Mouse (Mus musculus) intestine, embryonic 16.5 days (tissue): ENCODE measurements around the gene Lonrf3. TPM values are rescaled to one million over a fixed set of nuclear protein-coding genes. Genes with fewer than 3 reads are reported as not detected.

Experiments used
- ATAC-seq: fragments of 200-750 bp; cut with Nextera tagmentation; 2 replicates; pipeline ENCODE4 v1.8.0; 2017; ENCODE audit warnings: moderate TSS enrichment, moderate library complexity
- H3K27ac ChIP-seq: fragments of 300-500 bp; sonication (generic); 2 replicates; pipeline ENCODE4 v1.5.1; 2014; ENCODE audit warnings: mild to moderate bottlenecking, low read length
- H3K27me3 ChIP-seq: fragments of 300-500 bp; sonication (generic); replicated peaks from 2 replicates; pipeline ENCODE4 v1.6.1; 2014; ENCODE audit warnings: low read length, control low read depth, mixed read lengths; ENCODE audit not compliant: control insufficient read depth, insufficient read depth
- H3K36me3 ChIP-seq: fragments of 300-500 bp; sonication (generic); 2 replicates; pipeline ENCODE4 v1.6.1; 2014; ENCODE audit warnings: low read length, control low read depth; ENCODE audit not compliant: control insufficient read depth, insufficient read depth
- H3K4me1 ChIP-seq: fragments of 300-500 bp; sonication (generic); 2 replicates; pipeline ENCODE4 v1.6.1; 2014; ENCODE audit warnings: low read length, control low read depth, mixed read lengths; ENCODE audit not compliant: control insufficient read depth, insufficient read depth
- H3K4me2 ChIP-seq: fragments of 300-500 bp; sonication (generic); 2 replicates; pipeline ENCODE4 v1.6.1; 2014; ENCODE audit warnings: low read depth, low read length, control low read depth
- H3K4me3 ChIP-seq: fragments of 300-500 bp; sonication (generic); 2 replicates; pipeline ENCODE4 v1.5.1; 2014; ENCODE audit warnings: mild to moderate bottlenecking, low read length
- H3K9ac ChIP-seq: fragments of 300-500 bp; sonication (generic); 2 replicates; pipeline ENCODE4 v1.6.1; 2014; ENCODE audit warnings: low read depth, low read length
- H3K9me3 ChIP-seq: fragments of 300-500 bp; sonication (generic); 2 replicates; pipeline ENCODE4 v1.6.1; 2016; ENCODE audit warnings: low read length, control low read depth; ENCODE audit not compliant: control insufficient read depth
- WGBS: fragments of 180-500 bp; shearing (Covaris S2); extraction: QIAGEN DNeasy Blood & Tissue Kit; methylation state at CpG from one replicate; pipeline ENCODE4 v1.1.7; 2014; 5-methylcytosine and 5-hydroxymethylcytosine counted together
- polyA plus RNA-seq: library from polyadenylated mRNA; unstranded; fragments of >200 nt; fragmentation: Nextera tagmentation; extraction: Ambion mirVana; gene quantifications from 2 replicates; pipeline ENCODE4 v1.2.1, GENCODE M21; 2015

Gene Lonrf3
- polyA plus RNA-seq: 0.49 and 0.66 TPM in 2 replicates

DNA sequence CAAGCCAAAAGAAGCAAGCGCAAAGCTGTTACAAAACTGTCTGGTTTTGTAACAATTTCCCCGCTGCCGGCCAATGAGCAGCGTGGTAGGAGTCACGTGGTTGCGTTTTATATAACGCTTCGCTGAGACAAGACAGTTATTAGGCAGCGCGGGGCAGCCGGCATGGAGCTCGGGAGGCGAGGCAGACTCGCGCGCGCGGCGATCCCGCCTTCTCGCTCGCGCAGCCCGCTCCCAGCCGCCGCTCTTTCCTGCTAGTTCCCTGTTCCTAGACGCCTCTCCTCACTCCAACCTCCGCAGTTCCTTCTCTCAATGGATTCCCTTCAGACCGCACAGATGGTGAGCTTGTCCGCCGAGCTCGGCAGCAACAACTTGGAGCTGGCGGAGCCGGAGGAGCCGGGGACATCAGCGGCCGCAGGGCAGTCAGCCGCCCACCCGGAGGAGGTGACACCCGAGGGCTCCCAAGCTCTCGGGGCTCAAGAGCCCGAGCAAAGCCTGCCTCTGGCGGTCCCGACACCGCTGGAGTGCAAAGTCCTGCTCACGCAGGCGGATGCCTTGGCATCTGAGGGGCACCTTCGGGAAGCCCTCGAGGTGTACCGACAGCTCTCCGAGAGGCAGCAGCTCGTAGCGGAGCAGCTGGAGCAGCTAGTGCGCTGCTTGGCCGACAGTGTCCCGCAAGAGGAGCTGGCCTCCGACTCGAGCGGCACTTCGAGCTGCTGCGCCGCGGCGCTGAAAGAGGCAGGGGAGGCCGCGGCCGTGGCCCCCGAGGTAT, at the start of gene Lonrf3:
Gene Lonrf3 (plus strand): TSS at position 83 of the 769 bp plus-strand sequence.
- no peaks in the 10 kb centered on the region for H3K4me1 ChIP-seq
- peak; percentile 74 for ATAC-seq
- H3K27ac ChIP-seq: no peak within 1 kb of the TSS
- no peaks in the 10 kb centered on the region for H3K36me3 ChIP-seq
- peak within 1 kb of the TSS; percentile 51 for H3K4me3 ChIP-seq
- H3K9me3 ChIP-seq: no peaks in the 10 kb centered on the region
- peaks cover 5% of the 10 kb centered on the region for H3K27me3 ChIP-seq
- peak within 1 kb of the TSS; percentile 60 for H3K9ac ChIP-seq
- WGBS: 20% methylated on average over 60 of the region's 68 CpGs
- peak within 1 kb of the TSS; percentile 81 for H3K4me2 ChIP-seq

GRCm38 (mm10) chrX:36278750-36279149, 49.4 kb upstream of the Lonrf3 start:
- 50% methylated on average over 1 of the region's 1 CpGs for WGBS
- no peak overlapping the region for H3K9ac ChIP-seq
- H3K9me3 ChIP-seq: no peaks in the 10 kb centered on the region
- H3K4me3 ChIP-seq: no peak overlapping the region
- H3K27ac ChIP-seq: no peak overlapping the region
- H3K4me1 ChIP-seq: no peaks in the 10 kb centered on the region
- ATAC-seq: no peak
- no peaks in the 10 kb centered on the region for H3K36me3 ChIP-seq
- no peaks in the 10 kb centered on the region for H3K27me3 ChIP-seq
- no peak overlapping the region for H3K4me2 ChIP-seq

DNA sequence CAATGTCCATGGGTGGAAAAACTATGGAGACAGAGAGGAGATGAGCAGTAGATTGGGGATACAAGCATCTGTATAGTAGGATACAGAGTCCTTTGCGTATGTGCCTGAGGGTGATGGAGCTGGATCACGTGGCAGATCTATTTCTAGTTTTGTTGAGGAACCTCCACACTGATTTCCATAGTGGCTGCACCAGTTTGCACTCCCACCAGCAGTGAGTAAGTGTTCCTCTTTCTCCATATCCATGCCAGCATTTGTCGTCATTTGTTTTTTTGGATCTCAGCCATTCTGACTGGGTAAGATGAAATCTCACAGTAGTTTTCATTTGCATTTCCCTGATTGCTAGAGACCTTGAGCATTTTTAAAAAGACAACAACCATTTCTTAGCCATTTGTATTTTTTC, 16.7 kb upstream of the Lonrf3 start:
- no peaks in the 10 kb centered on the region for H3K9me3 ChIP-seq
- no peaks in the 10 kb centered on the region for H3K4me1 ChIP-seq
- WGBS: 77% methylated on average over 3 of the region's 3 CpGs
- no peak overlapping the region for H3K27ac ChIP-seq
- no peaks in the 10 kb centered on the region for H3K36me3 ChIP-seq
- ATAC-seq: no peak
- H3K27me3 ChIP-seq: no peaks in the 10 kb centered on the region
- no peak overlapping the region for H3K4me2 ChIP-seq
- no peak overlapping the region for H3K9ac ChIP-seq
- no peak overlapping the region for H3K4me3 ChIP-seq

GRCm38 (mm10) chrX:36327491-36328255, 480 bp upstream of the Lonrf3 start:
- peaks cover 5% of the 10 kb centered on the region for H3K27me3 ChIP-seq
- no peaks in the 10 kb centered on the region for H3K4me1 ChIP-seq
- peak overlapping the region; percentile 81 for H3K4me2 ChIP-seq
- WGBS: 14% methylated on average over 20 of the region's 20 CpGs
- peak overlapping the region; percentile 51 for H3K4me3 ChIP-seq
- no peaks in the 10 kb centered on the region for H3K36me3 ChIP-seq
- no peak overlapping the region; the same call in 1 of the 2 replicates for H3K9ac ChIP-seq
- no peaks in the 10 kb centered on the region for H3K9me3 ChIP-seq
- peak; percentile 8; the same call in 1 of the 2 replicates for ATAC-seq
- H3K27ac ChIP-seq: no peak overlapping the region

GRCm38 (mm10) chrX:36329040-36329649, 992 bp downstream of the Lonrf3 start:
- Histone ChIP-seq H3K4me3 (peak overlapping the region; percentile 51), H3K4me1 (no peaks in the 10 kb centered on the region), H3K9me3 (no peaks in the 10 kb centered on the region), H3K4me2 (peak overlapping the region; percentile 81), H3K27me3 (peaks cover 5% of the 10 kb centered on the region), H3K9ac (peak overlapping the region; percentile 60), H3K27ac (no peak overlapping the region), H3K36me3 (no peaks in the 10 kb centered on the region)
- 11% methylated on average over 51 of the region's 66 CpGs for WGBS
- peak; percentile 55 for ATAC-seq

DNA sequence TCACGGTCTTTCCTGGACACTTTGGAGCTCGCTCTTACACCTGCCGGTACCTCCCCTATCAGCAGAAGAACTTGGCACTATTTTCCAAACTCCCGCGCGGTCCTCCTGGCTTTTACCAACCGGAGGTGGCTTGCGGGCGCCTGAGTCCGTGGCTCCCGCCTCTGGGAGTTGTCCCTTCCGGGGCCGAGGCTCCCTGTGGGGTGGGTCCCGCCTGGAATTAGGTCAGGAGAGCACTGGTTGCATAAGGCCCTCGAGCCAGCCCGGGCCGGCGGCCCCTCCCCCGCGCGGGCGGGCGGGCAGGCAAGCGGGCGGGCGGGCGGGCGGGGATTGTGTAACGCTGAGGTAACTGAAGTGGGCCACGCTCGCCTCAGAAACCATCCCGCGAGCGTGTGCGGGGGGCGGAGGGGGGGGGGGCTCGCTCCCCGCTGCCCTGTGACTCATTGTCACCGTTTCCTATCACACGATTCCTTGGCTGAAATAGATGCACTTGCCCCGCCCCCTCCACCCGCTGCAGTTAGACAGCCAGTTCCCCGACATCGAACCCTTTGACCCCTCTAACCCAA, 1.8 kb downstream of the Lonrf3 start:
- peak overlapping the region; percentile 60 for H3K9ac ChIP-seq
- H3K27ac ChIP-seq: no peak overlapping the region
- H3K27me3 ChIP-seq: peaks cover 5% of the 10 kb centered on the region
- WGBS: 18% methylated on average over 31 of the region's 44 CpGs
- ATAC-seq: peak; percentile 75
- peak overlapping the region; percentile 81 for H3K4me2 ChIP-seq
- H3K36me3 ChIP-seq: no peaks in the 10 kb centered on the region
- H3K9me3 ChIP-seq: no peaks in the 10 kb centered on the region
- no peaks in the 10 kb centered on the region for H3K4me1 ChIP-seq
- H3K4me3 ChIP-seq: peak overlapping the region; percentile 51

DNA sequence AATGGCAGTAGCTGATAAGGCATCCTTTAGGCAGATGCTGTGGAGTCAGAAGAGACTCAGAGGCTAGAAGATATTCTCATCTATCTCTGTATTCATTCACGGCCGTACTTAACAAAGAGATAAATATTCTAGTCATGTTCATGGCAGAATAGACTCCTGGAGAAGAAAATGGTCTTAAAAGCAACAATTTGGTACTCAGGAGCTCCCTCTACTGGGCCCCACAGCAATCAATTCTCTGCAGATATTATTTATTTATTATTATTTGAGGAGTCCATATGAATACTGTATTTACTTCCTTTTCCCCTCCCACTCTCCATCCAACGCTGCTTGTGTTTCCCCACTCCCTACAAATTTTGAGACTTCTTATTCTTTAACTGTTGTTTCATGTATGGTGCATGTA, 24.3 kb downstream of the Lonrf3 start:
- 56% methylated on average over 3 of the region's 3 CpGs for WGBS
- H3K4me3 ChIP-seq: no peak overlapping the region
- H3K9ac ChIP-seq: no peak overlapping the region
- no peaks in the 10 kb centered on the region for H3K36me3 ChIP-seq
- H3K4me1 ChIP-seq: no peaks in the 10 kb centered on the region
- no peak overlapping the region for H3K27ac ChIP-seq
- no peaks in the 10 kb centered on the region for H3K27me3 ChIP-seq
- no peak overlapping the region for H3K4me2 ChIP-seq
- no peak for ATAC-seq
- H3K9me3 ChIP-seq: no peaks in the 10 kb centered on the region

- H3K4me3 ChIP-seq: no peak overlapping the region
- H3K9ac ChIP-seq: no peak overlapping the region
- H3K36me3 ChIP-seq: no peaks in the 10 kb centered on the region
- H3K4me2 ChIP-seq: no peak overlapping the region
- no peaks in the 10 kb centered on the region for H3K4me1 ChIP-seq
- H3K27ac ChIP-seq: no peak overlapping the region
- no peaks in the 10 kb centered on the region for H3K27me3 ChIP-seq
- peak; percentile 46; the same call in 1 of the 2 replicates for ATAC-seq
- H3K9me3 ChIP-seq: no peaks in the 10 kb centered on the region
Observed at GRCm38 (mm10) chrX:36385340-36385739, 57.2 kb downstream of the Lonrf3 start.

DNA sequence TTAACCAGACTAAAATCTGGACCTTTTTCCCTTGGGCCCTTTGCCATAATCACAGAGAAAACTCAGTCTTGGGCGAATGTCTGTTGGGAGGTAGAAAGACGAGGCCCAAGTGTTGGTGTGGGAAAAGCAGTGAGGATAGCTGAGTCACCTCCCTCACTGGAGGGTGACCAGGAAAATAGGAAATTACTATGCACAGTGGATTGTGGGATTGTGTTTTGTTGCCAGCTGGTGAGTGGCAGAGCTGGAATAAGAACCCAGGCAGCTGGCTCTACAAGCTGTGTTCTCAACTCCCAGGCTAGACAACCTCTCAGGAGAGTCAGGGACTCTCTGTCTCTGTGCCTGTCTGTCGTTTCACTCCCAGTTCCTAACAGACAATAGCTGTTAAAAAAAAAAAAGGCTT, 61.8 kb downstream of the Lonrf3 start:
- no peaks in the 10 kb centered on the region for H3K27me3 ChIP-seq
- no peaks in the 10 kb centered on the region for H3K36me3 ChIP-seq
- no peak overlapping the region for H3K4me3 ChIP-seq
- H3K9ac ChIP-seq: no peak overlapping the region
- H3K4me2 ChIP-seq: no peak overlapping the region
- no peak overlapping the region for H3K27ac ChIP-seq
- 48% methylated on average over 3 of the region's 3 CpGs for WGBS
- no peak for ATAC-seq
- H3K9me3 ChIP-seq: no peaks in the 10 kb centered on the region
- no peaks in the 10 kb centered on the region for H3K4me1 ChIP-seq
